Mouse (Mus musculus): ENCODE data around the gene Spint1.

Gene Spint1

DNA sequence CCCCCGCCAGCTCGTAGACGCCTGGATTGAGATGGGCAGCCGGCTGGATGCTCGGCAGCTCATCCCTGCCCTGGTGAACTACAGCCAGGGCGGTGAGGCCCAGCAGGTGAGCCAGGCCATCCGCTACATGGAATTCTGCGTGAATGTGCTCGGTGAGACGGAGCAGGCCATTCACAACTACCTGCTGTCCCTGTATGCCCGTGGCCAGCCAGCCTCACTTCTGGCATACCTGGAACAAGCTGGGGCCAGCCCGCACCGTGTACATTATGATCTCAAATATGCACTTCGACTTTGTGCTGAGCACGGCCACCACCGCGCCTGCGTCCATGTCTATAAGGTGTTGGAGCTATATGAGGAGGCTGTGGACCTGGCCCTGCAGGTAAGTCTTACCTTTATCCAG lies 57.2 kb downstream of the Spint1 start:
- DNase-seq, result no peak

DNA sequence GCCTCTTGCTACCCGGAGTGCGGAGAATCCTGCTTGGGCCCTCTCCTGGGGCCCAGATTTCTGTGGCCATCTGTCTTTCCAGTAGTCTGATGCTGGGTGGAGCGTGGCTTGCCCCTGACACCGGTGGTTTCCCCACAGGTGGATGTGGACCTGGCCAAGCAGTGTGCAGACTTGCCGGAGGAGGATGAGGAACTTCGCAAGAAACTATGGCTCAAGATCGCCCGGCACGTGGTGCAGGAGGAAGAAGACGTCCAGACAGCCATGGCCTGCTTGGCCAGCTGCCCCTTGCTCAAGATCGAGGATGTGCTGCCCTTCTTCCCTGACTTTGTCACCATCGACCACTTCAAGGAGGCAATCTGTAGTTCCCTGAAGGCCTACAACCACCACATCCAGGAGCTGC lies 59.6 kb downstream of the Spint1 start:
- DNase-seq, result no peak

DNA sequence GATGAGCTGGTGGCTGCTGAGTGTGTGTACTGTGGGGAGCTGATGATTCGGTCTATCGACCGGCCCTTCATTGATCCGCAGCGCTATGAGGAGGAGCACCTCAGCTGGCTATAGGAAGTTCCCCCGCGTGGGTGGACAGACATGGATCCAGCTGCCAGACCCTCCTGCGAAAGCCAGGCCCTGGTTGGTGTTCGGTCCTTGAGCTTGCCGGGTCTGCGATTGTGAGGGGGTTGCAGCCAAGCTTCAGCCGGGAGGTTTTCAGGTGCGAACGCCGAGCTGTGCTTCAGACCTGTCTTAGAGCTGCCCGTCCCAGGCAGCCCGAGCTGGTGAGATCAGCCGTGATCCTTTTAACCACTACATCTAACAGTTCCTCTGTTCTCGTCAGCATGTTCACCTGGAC lies 60.3 kb downstream of the Spint1 start:
- DNase-seq, result no peak

DNA sequence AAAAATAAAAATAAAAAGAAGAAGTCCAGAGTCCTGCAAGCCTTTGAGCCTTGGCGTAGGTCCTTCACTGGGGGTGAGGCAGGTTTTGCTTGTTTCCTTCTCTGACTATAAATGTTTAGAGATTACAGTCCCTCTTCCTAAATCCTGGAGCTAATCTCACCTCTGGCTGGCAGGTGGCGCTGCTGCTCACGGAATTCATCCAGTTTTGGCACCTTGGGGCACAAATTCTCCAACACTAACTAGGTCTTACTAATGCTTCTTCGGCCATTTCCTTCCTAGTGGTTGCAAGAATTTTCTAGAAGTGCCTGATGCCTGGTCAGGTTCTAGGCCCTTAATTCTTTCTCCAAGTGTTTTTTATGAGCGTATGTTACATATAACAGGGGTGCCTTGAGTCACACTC lies 61.2 kb downstream of the Spint1 start:
- peak; percentile 85 for DNase-seq

DNA sequence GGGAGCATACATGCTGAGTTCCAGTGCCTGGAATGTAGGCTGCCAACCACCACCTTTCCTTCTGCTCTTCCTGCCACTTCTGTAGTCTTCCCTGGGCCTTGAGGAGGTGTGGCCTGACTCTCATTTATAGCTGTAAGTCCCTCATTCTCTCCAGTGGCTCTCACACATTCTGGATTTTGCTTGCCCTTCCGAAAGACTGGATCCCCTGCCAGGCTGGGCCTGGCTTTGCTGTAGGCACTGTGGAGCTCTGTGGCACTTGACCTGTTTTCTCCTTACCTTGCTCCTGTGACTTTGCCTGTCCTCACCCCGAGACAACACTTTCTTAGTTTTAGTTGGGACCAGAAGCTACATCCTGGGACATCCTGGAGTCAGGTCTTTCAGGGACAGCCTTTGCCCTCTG lies 61.7 kb downstream of the Spint1 start:
- DNase-seq, result no peak

All from lung, postnatal 10 days (tissue).